Mouse (Mus musculus) heart, embryonic 12.5 days (tissue): Measurements from ENCODE around the gene Gm9918. TPM values are rescaled to one million over a fixed set of nuclear protein-coding genes. Genes with fewer than 3 reads are reported as not detected.
A peak's percentile ranks its signal among the peaks of the same experiment; 100 is the strongest.

Experiments
- ATAC-seq: fragments of 200-750 bp; cut with Nextera tagmentation; 2 replicates; pipeline ENCODE4 v1.8.0; 2017; ENCODE audit warnings: moderate TSS enrichment, moderate library complexity; ENCODE audit not compliant: insufficient number of reproducible peaks, low FRiP score
- H3K27ac ChIP-seq: fragments of 300-500 bp; sonication (generic); 2 replicates; pipeline ENCODE4 v1.5.1; 2016; ENCODE audit warnings: mild to moderate bottlenecking, moderate library complexity; ENCODE audit not compliant: poor library complexity, severe bottlenecking
- H3K27me3 ChIP-seq: fragments of 300-500 bp; sonication (generic); replicated peaks from 2 replicates; pipeline ENCODE4 v1.6.1; 2016; ENCODE audit warnings: mild to moderate bottlenecking, moderate library complexity
- H3K36me3 ChIP-seq: fragments of 300-500 bp; sonication (generic); 2 replicates; pipeline ENCODE4 v1.6.1; 2016; ENCODE audit warnings: mild to moderate bottlenecking, moderate library complexity
- H3K4me1 ChIP-seq: fragments of 300-500 bp; sonication (generic); replicated peaks from 2 replicates; pipeline ENCODE4 v1.6.1; 2016; ENCODE audit warnings: mild to moderate bottlenecking
- H3K4me2 ChIP-seq: fragments of 300-500 bp; sonication (generic); 2 replicates; pipeline ENCODE4 v1.6.1; 2016; ENCODE audit warnings: mild to moderate bottlenecking, moderate library complexity
- H3K4me3 ChIP-seq: fragments of 300-500 bp; sonication (generic); 2 replicates; pipeline ENCODE4 v1.5.1; 2016; ENCODE audit warnings: mild to moderate bottlenecking
- H3K9ac ChIP-seq: fragments of 300-500 bp; sonication (generic); 2 replicates; pipeline ENCODE4 v1.6.1; 2016; ENCODE audit warnings: mild to moderate bottlenecking, moderate library complexity
- H3K9me3 ChIP-seq: fragments of 300-500 bp; sonication (generic); replicated peaks from 2 replicates; pipeline ENCODE4 v1.6.1; 2016; ENCODE audit warnings: mild to moderate bottlenecking, moderate library complexity
- WGBS: fragments of 180-500 bp; shearing (Covaris S2); methylation state at CpG from one replicate; pipeline ENCODE4 v1.1.7; 2016; 5-methylcytosine and 5-hydroxymethylcytosine counted together
- polyA plus RNA-seq: library from polyadenylated mRNA; unstranded; fragments of >200 nt; fragmentation: Nextera tagmentation; extraction: Ambion mirVana; gene quantifications from 2 replicates; pipeline ENCODE4 v1.2.1, GENCODE M21; 2016

The Gm9918 gene
- polyA plus RNA-seq, 1 experiment from 2014 or later = not detected

DNA sequence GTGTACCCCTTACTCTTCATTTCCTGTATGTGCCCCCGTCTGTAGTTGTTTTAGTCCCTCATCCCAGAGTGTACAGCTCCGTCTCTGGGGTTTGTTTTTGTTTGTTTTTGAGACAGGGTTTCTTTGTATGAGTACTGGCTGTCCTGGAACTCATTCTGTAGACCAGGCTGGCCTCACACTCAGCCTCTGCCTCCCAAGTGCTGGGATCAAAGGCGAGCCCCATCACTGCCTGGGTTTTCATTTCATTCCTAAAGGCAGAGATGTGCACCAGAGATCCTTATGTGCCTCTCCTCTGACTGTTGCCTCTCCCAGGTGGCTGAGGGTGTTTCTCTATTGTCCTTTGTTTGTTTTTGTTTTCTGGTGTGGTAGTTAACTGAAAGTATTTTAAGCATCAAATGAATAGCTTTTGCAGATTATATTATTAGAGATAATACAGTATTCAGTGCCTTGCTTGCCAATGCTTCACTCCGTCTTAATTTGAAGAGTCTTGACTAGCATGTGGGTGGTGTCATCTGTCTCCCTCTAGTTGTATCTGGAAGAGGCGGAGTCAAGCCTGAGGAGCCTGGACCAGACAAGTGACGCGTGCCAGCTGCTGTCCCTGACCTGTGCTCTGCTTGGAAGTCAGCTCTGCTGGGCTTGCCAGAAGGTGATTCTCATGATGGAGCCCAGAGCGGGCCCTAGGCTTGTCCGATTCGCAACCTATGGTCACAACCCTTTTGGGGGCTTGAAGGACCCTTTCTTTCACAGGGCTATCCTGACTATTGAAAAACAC is 39.9 kb downstream of the Gm9918 start:
- H3K9ac ChIP-seq = no peak overlapping the region
- H3K9me3 ChIP-seq = no peaks in the 10 kb centered on the region
- no peak overlapping the region for H3K4me3 ChIP-seq
- peaks cover 6% of the 10 kb centered on the region; the same call in 1 of the 2 replicates for H3K4me1 ChIP-seq
- no peak overlapping the region for H3K27ac ChIP-seq
- H3K27me3 ChIP-seq = no peaks in the 10 kb centered on the region
- no peak overlapping the region for H3K4me2 ChIP-seq
- 64% methylated on average over 10 of the region's 10 CpGs for WGBS
- 0 out of 2 replicates have a peak, but pooled peaks have one; percentile 33 for ATAC-seq
- H3K36me3 ChIP-seq = peaks cover 88% of the 10 kb centered on the region

DNA sequence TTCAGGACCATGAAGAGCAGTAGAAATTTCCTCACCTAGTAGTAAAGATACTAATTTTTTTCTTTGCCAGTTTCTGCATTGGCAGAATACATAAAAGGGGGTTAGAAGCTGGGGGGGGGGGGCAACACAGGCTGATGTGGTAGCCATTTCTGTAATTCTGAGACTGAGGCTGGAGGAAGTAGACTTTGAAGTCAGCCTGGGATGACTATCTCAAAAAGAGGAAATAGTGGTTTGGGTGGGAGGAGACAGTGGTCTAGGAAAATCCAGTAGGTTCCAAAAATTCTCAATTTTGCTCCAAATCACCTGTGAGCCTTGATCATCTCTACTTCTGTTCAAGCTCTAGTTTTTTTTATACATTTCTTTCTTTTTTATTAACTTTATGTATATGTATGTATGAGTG is 41.1 kb downstream of the Gm9918 start:
- Histone ChIP-seq H3K9ac (no peak overlapping the region), H3K27me3 (no peaks in the 10 kb centered on the region)
- ATAC-seq = no peak

DNA sequence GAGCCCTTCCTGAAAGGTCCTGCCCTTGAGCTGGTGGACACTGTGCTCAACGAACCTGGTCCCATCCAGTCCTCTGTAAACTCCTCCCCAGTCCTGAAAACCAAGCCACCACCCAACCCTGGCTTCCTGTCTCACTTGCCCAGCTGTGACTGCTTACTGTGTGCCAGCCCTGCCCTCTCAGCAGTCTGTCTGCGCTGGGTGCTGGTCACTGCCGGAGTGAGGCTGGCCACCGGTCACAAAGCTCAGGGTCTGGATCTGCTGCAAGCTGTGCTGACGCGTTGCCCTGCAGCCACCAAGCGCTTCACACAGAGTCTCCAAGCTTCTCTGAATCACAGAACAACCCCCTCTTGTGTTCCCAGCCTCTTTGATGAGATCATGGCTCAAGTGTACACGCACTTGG is 44.9 kb downstream of the Gm9918 start:
- H3K9ac ChIP-seq = 0 out of 2 replicates have a peak overlapping the region, but pooled peaks have one; percentile 6
- WGBS = 86% methylated on average over 8 of the region's 8 CpGs
- peaks cover 86% of the 10 kb centered on the region for H3K36me3 ChIP-seq
- no peaks in the 10 kb centered on the region for H3K9me3 ChIP-seq
- 0 out of 2 replicates have a peak, but pooled peaks cover 2% of the 10 kb centered on the region for H3K4me1 ChIP-seq
- no peak overlapping the region for H3K4me2 ChIP-seq
- H3K27me3 ChIP-seq = no peaks in the 10 kb centered on the region
- no peak for ATAC-seq
- H3K27ac ChIP-seq = no peak overlapping the region
- no peak overlapping the region for H3K4me3 ChIP-seq

More for the DNA sequence above, 41.1 kb downstream of the Gm9918 start:
- H3K9me3 ChIP-seq = no peaks in the 10 kb centered on the region
- no peak overlapping the region for H3K4me3 ChIP-seq
- peaks cover 6% of the 10 kb centered on the region; the same call in 1 of the 2 replicates for H3K4me1 ChIP-seq
- H3K4me2 ChIP-seq = no peak overlapping the region
- H3K36me3 ChIP-seq = peaks cover 88% of the 10 kb centered on the region
- H3K27ac ChIP-seq = no peak overlapping the region

DNA sequence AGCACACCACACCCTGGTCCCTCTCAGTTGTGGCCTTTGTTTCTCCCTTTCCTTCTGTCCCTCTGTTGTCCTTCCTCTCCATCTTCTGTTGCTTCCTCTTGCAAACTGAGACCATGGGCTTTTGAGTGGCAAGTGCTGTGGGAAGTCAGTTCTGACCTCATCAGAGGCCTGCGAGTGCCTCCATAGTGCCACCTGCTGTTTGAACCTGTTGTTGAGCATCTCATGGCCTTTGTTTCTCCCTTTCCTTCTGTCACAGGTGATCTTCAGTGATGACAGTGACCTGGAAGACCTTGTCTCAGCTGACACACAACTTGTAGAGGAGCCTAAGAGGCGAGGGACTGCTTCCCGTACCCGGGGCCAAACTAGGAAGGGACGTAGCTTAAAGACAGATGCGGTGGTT is 45.9 kb downstream of the Gm9918 start:
- H3K27me3 ChIP-seq = no peaks in the 10 kb centered on the region
- H3K36me3 ChIP-seq = peaks cover 89% of the 10 kb centered on the region
- ATAC-seq = no peak
- H3K9me3 ChIP-seq = no peaks in the 10 kb centered on the region
- no peak overlapping the region for H3K27ac ChIP-seq
- no peak overlapping the region for H3K9ac ChIP-seq
- H3K4me2 ChIP-seq = no peak overlapping the region
- no peaks in the 10 kb centered on the region for H3K4me1 ChIP-seq
- 78% methylated on average over 6 of the region's 6 CpGs for WGBS
- no peak overlapping the region for H3K4me3 ChIP-seq

Other genes with a start within 250 kb of the Gm9918 start
- gene Krt18, start 242.4 kb upstream of the Gm9918 start, polyA plus RNA-seq = 30.8 and 38.0 TPM in 2 replicates
- 79.9 and 80.2 TPM in 2 replicates for gene Eif4b, start 196.8 kb upstream of the Gm9918 start, polyA plus RNA-seq
- gene Tns2, start 170.2 kb upstream of the Gm9918 start, polyA plus RNA-seq = 35.3 and 38.7 TPM in 2 replicates
- 19.8 and 20.9 TPM in 2 replicates for gene Spryd3, start 134.3 kb upstream of the Gm9918 start, polyA plus RNA-seq
- gene Igfbp6, start 126.2 kb upstream of the Gm9918 start, polyA plus RNA-seq = 1.7 and 2.5 TPM in 2 replicates
- 0.87 and 1.2 TPM in 2 replicates for gene Soat2, start 120.0 kb upstream of the Gm9918 start, polyA plus RNA-seq
- 47.3 and 48.6 TPM in 2 replicates for gene Zfp740, start 67.3 kb upstream of the Gm9918 start, polyA plus RNA-seq
- gene Csad, start 65.8 kb upstream of the Gm9918 start, polyA plus RNA-seq = 39.1 and 39.4 TPM in 2 replicates
- 0.38 and 0.72 TPM in 2 replicates for gene Itgb7, start 38.6 kb upstream of the Gm9918 start, polyA plus RNA-seq
- 12.0 TPM in 2 replicates for gene Rarg, start 13.0 kb upstream of the Gm9918 start, polyA plus RNA-seq
- gene Mfsd5, start 8.9 kb downstream of the Gm9918 start, polyA plus RNA-seq = 46.2 and 48.2 TPM in 2 replicates
- 24.0 and 26.1 TPM in 2 replicates for gene Espl1, start 25.7 kb downstream of the Gm9918 start, polyA plus RNA-seq
- gene Pfdn5, start 55.6 kb downstream of the Gm9918 start, polyA plus RNA-seq = 267 and 273 TPM in 2 replicates
- 58.8 and 60.7 TPM in 2 replicates for gene Myg1, start 61.1 kb downstream of the Gm9918 start, polyA plus RNA-seq
- gene Aaas, start 80.2 kb downstream of the Gm9918 start, polyA plus RNA-seq = 53.8 and 55.8 TPM in 2 replicates
- 0.34 and 0.58 TPM in 2 replicates for gene Sp7, start 96.6 kb downstream of the Gm9918 start, polyA plus RNA-seq
- 6.9 and 7.3 TPM in 2 replicates for gene Sp1, start 135.6 kb downstream of the Gm9918 start, polyA plus RNA-seq
- gene Amhr2, start 174.8 kb downstream of the Gm9918 start, polyA plus RNA-seq = 0.38 and 0.71 TPM in 2 replicates
- 116 and 119 TPM in 2 replicates for gene Prr13, start 188.5 kb downstream of the Gm9918 start, polyA plus RNA-seq
- 134 and 142 TPM in 2 replicates for gene Pcbp2, start 200.0 kb downstream of the Gm9918 start, polyA plus RNA-seq
- not detected in 2 replicates for gene Gm10337, start 233.2 kb downstream of the Gm9918 start, polyA plus RNA-seq
- 14.7 and 17.3 TPM in 2 replicates for gene Map3k12, start 246.5 kb downstream of the Gm9918 start, polyA plus RNA-seq
- 100 and 104 TPM in 2 replicates for gene Tarbp2, start 247.6 kb downstream of the Gm9918 start, polyA plus RNA-seq